Mouse (Mus musculus): Measurements from ENCODE around the gene Nsmf.

The Nsmf gene

GRCm38 (mm10) chr2:25085571-25085970, 31.4 kb downstream of the Nsmf start:
- DNase-seq (ENCODE audit: low read depth, low spot score) = no peak

GRCm38 (mm10) chr2:25087842-25088241, 33.7 kb downstream of the Nsmf start:
- no peak for DNase-seq (ENCODE audit: low read depth, low spot score)

- no peak for DNase-seq (ENCODE audit: low read depth, low spot score)
Measured at GRCm38 (mm10) chr2:25088636-25089035, 34.5 kb downstream of the Nsmf start.

- DNase-seq (ENCODE audit: low read depth, low spot score) = no peak
Measured at GRCm38 (mm10) chr2:25094785-25095108, 40.6 kb downstream of the Nsmf start.

GRCm38 (mm10) chr2:25095109-25095850, 41.1 kb downstream of the Nsmf start, which contains the start of gene Noxa1:
TSS of gene Noxa1 (minus strand) at chr2:25095149.
- peak; percentile 40 for DNase-seq (ENCODE audit: low read depth, low spot score)

- no peak for DNase-seq (ENCODE audit: low read depth, low spot score)
Measured at GRCm38 (mm10) chr2:25098005-25098615, 44.0 kb downstream of the Nsmf start.

GRCm38 (mm10) chr2:25098956-25099355, 44.8 kb downstream of the Nsmf start:
- DNase-seq (ENCODE audit: low read depth, low spot score) = no peak

- DNase-seq (ENCODE audit: low read depth, low spot score) = no peak
Measured at GRCm38 (mm10) chr2:25099703-25100102, 45.5 kb downstream of the Nsmf start.

- no peak for DNase-seq (ENCODE audit: low read depth, low spot score)
Measured at GRCm38 (mm10) chr2:25104122-25104521, 50.0 kb downstream of the Nsmf start.

- DNase-seq (ENCODE audit: low read depth, low spot score) = no peak
Measured at GRCm38 (mm10) chr2:25106045-25106444, 51.9 kb downstream of the Nsmf start.

GRCm38 (mm10) chr2:25109487-25109886, 55.3 kb downstream of the Nsmf start:
- no peak for DNase-seq (ENCODE audit: low read depth, low spot score)

- DNase-seq (ENCODE audit: low read depth, low spot score) = no peak
Measured at GRCm38 (mm10) chr2:25110505-25111183, 56.5 kb downstream of the Nsmf start.

GRCm38 (mm10) chr2:25111184-25111791, 57.1 kb downstream of the Nsmf start:
- no peak for DNase-seq (ENCODE audit: low read depth, low spot score)

All from forelimb bud, embryonic 11.5 days (tissue).